ENCODE assay signal across 8 mouse cellular contexts in genomic region chr7:132656548-132656947, GRCm38 (mm10). TPM values are rescaled to one million over a fixed set of nuclear protein-coding genes. Genes with fewer than 3 reads are reported as not detected.
DNase-seq lines count a peak whose midpoint lies in the region; ATAC-seq and TF ChIP-seq lines count a peak whose summit lies in the region.

No protein-coding gene starts in this region.

- H3K4me2 ChIP-seq in embryonic facial prominence, embryonic 15.5 days (replicated peaks): peak overlapping the region; percentile 17; the same call in 1 of the 2 replicates
- no peak overlapping the region for H3K4me2 ChIP-seq in kidney, embryonic 14.5 days (replicated peaks; ENCODE audit: low read depth, low read length)
- H3K4me2 ChIP-seq in limb, embryonic 15.5 days: peak overlapping the region; percentile 8; the same call in 1 of the 2 replicates
- no peak overlapping the region for H3K4me2 ChIP-seq in midbrain, postnatal 0 days (ENCODE audit: low read depth, low read length, poor library complexity, severe bottlenecking)

- TF ChIP-seq POLR2A in bone marrow macrophage, adult 2 months (IDR thresholded peaks at IDR 0.05; ENCODE audit: borderline replicate concordance, low read depth, low read length): no peak

- peak; percentile 96 to 97 for DNase-seq in B cell, adult 2 months
- DNase-seq in heart, embryonic 10.5 days (ENCODE audit: low spot score): peak; percentile 82
- peak; percentile 89 for DNase-seq in midbrain, postnatal 0 days (ENCODE audit: low spot score)
- peak; percentile 85 to 95 for DNase-seq in spleen, postnatal 10 days (ENCODE audit: low spot score in 2 of 2)

- H3K36me3 ChIP-seq in embryonic facial prominence, embryonic 15.5 days: no peaks in the 10 kb centered on the region
- H3K36me3 ChIP-seq in heart, embryonic 10.5 days: no peaks in the 10 kb centered on the region
- no peaks in the 10 kb centered on the region for H3K36me3 ChIP-seq in kidney, embryonic 14.5 days (ENCODE audit: control insufficient read depth, insufficient read depth, low read length)
- H3K36me3 ChIP-seq in limb, embryonic 15.5 days: no peaks in the 10 kb centered on the region
- H3K36me3 ChIP-seq in midbrain, postnatal 0 days (ENCODE audit: insufficient read depth, low read length): no peaks in the 10 kb centered on the region

- peak overlapping the region; percentile 81 for H3K27ac ChIP-seq in bone marrow macrophage, adult 2 months (ENCODE audit: insufficient read depth, low read depth, low read length)
- peak overlapping the region; percentile 67 for H3K27ac ChIP-seq in embryonic facial prominence, embryonic 15.5 days (replicated peaks)
- H3K27ac ChIP-seq in heart, embryonic 10.5 days: peak overlapping the region; percentile 82
- no peak overlapping the region; the same call in 1 of the 2 replicates for H3K27ac ChIP-seq in kidney, embryonic 14.5 days (ENCODE audit: low read depth, low read length)
- peak overlapping the region; percentile 71 for H3K27ac ChIP-seq in limb, embryonic 15.5 days
- no peak overlapping the region for H3K27ac ChIP-seq in midbrain, postnatal 0 days (ENCODE audit: low read depth, low read length)

- WGBS in embryonic facial prominence, embryonic 15.5 days: 0% methylated on average over 3 of the region's 3 CpGs
- WGBS in heart, embryonic 10.5 days: 15% methylated on average over 3 of the region's 3 CpGs
- 7% methylated on average over 3 of the region's 3 CpGs for WGBS in kidney, embryonic 14.5 days
- 1% methylated on average over 3 of the region's 3 CpGs for WGBS in limb, embryonic 15.5 days
- WGBS in midbrain, postnatal 0 days: 9% methylated on average over 3 of the region's 3 CpGs

- no peaks in the 10 kb centered on the region for H3K27me3 ChIP-seq in embryonic facial prominence, embryonic 15.5 days
- H3K27me3 ChIP-seq in heart, embryonic 10.5 days (ENCODE audit: insufficient read depth, poor library complexity, severe bottlenecking): no peaks in the 10 kb centered on the region
- H3K27me3 ChIP-seq in kidney, embryonic 14.5 days (ENCODE audit: control insufficient read depth, insufficient read depth, low read length): no peaks in the 10 kb centered on the region
- H3K27me3 ChIP-seq in limb, embryonic 15.5 days: no peaks in the 10 kb centered on the region
- H3K27me3 ChIP-seq in midbrain, postnatal 0 days (ENCODE audit: insufficient read depth, low read length): no peaks in the 10 kb centered on the region

- peak; percentile 92 for TF ChIP-seq CTCF in bone marrow macrophage, adult 2 months (IDR thresholded peaks at IDR 0.05; ENCODE audit: low read depth, low read length)
- peak; percentile 82 for TF ChIP-seq CTCF in midbrain, postnatal 0 days (IDR thresholded peaks at IDR 0.05)

- ATAC-seq in embryonic facial prominence, embryonic 15.5 days (ENCODE audit: insufficient number of reproducible peaks, low FRiP score, low TSS enrichment, low read depth): peak; percentile 45; the same call in 1 of the 2 replicates
- ATAC-seq in kidney, embryonic 14.5 days (ENCODE audit: low FRiP score, low TSS enrichment): peak; percentile 34; the same call in 1 of the 2 replicates
- no peak for ATAC-seq in limb, embryonic 15.5 days (ENCODE audit: insufficient number of reproducible peaks, low FRiP score, low TSS enrichment, low read depth)
- ATAC-seq in midbrain, postnatal 0 days (ENCODE audit: low FRiP score): peak; percentile 45

- H3K4me3 ChIP-seq in bone marrow macrophage, adult 2 months (ENCODE audit: insufficient read depth, low read length): no peak overlapping the region
- no peak overlapping the region for H3K4me3 ChIP-seq in embryonic facial prominence, embryonic 15.5 days (replicated peaks)
- H3K4me3 ChIP-seq in heart, embryonic 10.5 days: peak overlapping the region; percentile 8; the same call in 1 of the 2 replicates
- H3K4me3 ChIP-seq in kidney, embryonic 14.5 days (ENCODE audit: low read length): no peak overlapping the region
- no peak overlapping the region for H3K4me3 ChIP-seq in limb, embryonic 15.5 days
- no peak overlapping the region for H3K4me3 ChIP-seq in midbrain, postnatal 0 days (ENCODE audit: low read depth, low read length)

- no peaks in the 10 kb centered on the region for H3K9me3 ChIP-seq in embryonic facial prominence, embryonic 15.5 days (replicated peaks)
- no peaks in the 10 kb centered on the region for H3K9me3 ChIP-seq in heart, embryonic 10.5 days
- H3K9me3 ChIP-seq in kidney, embryonic 14.5 days (ENCODE audit: control insufficient read depth, low read length): no peaks in the 10 kb centered on the region
- no peaks in the 10 kb centered on the region for H3K9me3 ChIP-seq in limb, embryonic 15.5 days
- no peaks in the 10 kb centered on the region for H3K9me3 ChIP-seq in midbrain, postnatal 0 days (ENCODE audit: low read length)

- H3K4me1 ChIP-seq in bone marrow macrophage, adult 2 months (ENCODE audit: control insufficient read depth, insufficient read depth, low read length): peaks cover 58% of the 10 kb centered on the region
- H3K4me1 ChIP-seq in embryonic facial prominence, embryonic 15.5 days: peaks cover 52% of the 10 kb centered on the region
- H3K4me1 ChIP-seq in heart, embryonic 10.5 days: peaks cover 68% of the 10 kb centered on the region
- peaks cover 36% of the 10 kb centered on the region for H3K4me1 ChIP-seq in kidney, embryonic 14.5 days (ENCODE audit: control insufficient read depth, insufficient read depth, low read length)
- peaks cover 47% of the 10 kb centered on the region for H3K4me1 ChIP-seq in limb, embryonic 15.5 days
- H3K4me1 ChIP-seq in midbrain, postnatal 0 days (ENCODE audit: insufficient read depth, low read length): 0 out of 2 replicates have a peak, but pooled peaks cover 5% of the 10 kb centered on the region

- H3K9ac ChIP-seq in embryonic facial prominence, embryonic 15.5 days: no peak overlapping the region
- H3K9ac ChIP-seq in kidney, embryonic 14.5 days (ENCODE audit: low read depth, low read length): no peak overlapping the region
- H3K9ac ChIP-seq in limb, embryonic 15.5 days: no peak overlapping the region
- H3K9ac ChIP-seq in midbrain, postnatal 0 days (replicated peaks; ENCODE audit: low read length, poor library complexity, severe bottlenecking): peak overlapping the region; percentile 19; the same call in 1 of the 2 replicates

RNA-seq across cellular contexts. Expression of gene Lhpp, which starts 46.1 kb away (rescaled TPM):
- polyA plus RNA-seq in bone marrow macrophage, adult 2 months (2012; ENCODE audit: insufficient read depth, insufficient read length, missing spikeins): 14.3 and 14.8 TPM in 2 replicates
- 14.4 and 17.4 TPM in 2 replicates for polyA plus RNA-seq in embryonic facial prominence, embryonic 15.5 days (2015; fragmentation: Nextera tagmentation; extraction: Ambion mirVana)
- 17.4 and 19.3 TPM in 2 replicates for polyA plus RNA-seq in heart, embryonic 10.5 days (2016; fragmentation: Nextera tagmentation; extraction: Ambion mirVana)
- 24.5 and 27.1 TPM in 2 replicates for polyA plus RNA-seq in kidney, embryonic 14.5 days (2014; fragmentation: Nextera tagmentation; extraction: Ambion mirVana)
- 16.8 and 17.1 TPM in 2 replicates for polyA plus RNA-seq in limb, embryonic 15.5 days (2015; fragmentation: Nextera tagmentation; extraction: Ambion mirVana)
- total RNA-seq in midbrain, postnatal 0 days (2014; rRNA removed): 36.2 and 49.8 TPM in 2 replicates
- polyA plus RNA-seq in midbrain, postnatal 0 days (2015; fragmentation: Nextera tagmentation; extraction: Ambion mirVana): 59.2 and 65.1 TPM in 2 replicates

RNA-seq across cellular contexts. Expression of gene Nkx1-2, which starts 57.1 kb away (rescaled TPM):
- not detected in 2 replicates for polyA plus RNA-seq in bone marrow macrophage, adult 2 months (2012; ENCODE audit: insufficient read depth, insufficient read length, missing spikeins)
- polyA plus RNA-seq in embryonic facial prominence, embryonic 15.5 days (2015; fragmentation: Nextera tagmentation; extraction: Ambion mirVana): 0.05 TPM in 1 of 2 replicates, not detected in the other
- not detected in 2 replicates for polyA plus RNA-seq in heart, embryonic 10.5 days (2016; fragmentation: Nextera tagmentation; extraction: Ambion mirVana)
- polyA plus RNA-seq in kidney, embryonic 14.5 days (2014; fragmentation: Nextera tagmentation; extraction: Ambion mirVana): not detected in 2 replicates
- polyA plus RNA-seq in limb, embryonic 15.5 days (2015; fragmentation: Nextera tagmentation; extraction: Ambion mirVana): 0.06 and 0.10 TPM in 2 replicates
- total RNA-seq in midbrain, postnatal 0 days (2014; rRNA removed): 0.60 and 0.80 TPM in 2 replicates
- 0.10 and 0.37 TPM in 2 replicates for polyA plus RNA-seq in midbrain, postnatal 0 days (2015; fragmentation: Nextera tagmentation; extraction: Ambion mirVana)

Comparison
In these comparisons a context has a peak if more than half of its experiments do, and no peak if none do; other contexts are left out.
1. H3K27ac ChIP-seq: peak in bone marrow macrophage, adult 2 months (single experiment), embryonic facial prominence, embryonic 15.5 days (single experiment), heart, embryonic 10.5 days (single experiment) and limb, embryonic 15.5 days (single experiment); none in kidney, embryonic 14.5 days (single experiment) and midbrain, postnatal 0 days (single experiment).
2. H3K4me2 ChIP-seq: peak in embryonic facial prominence, embryonic 15.5 days (single experiment) and limb, embryonic 15.5 days (single experiment); none in kidney, embryonic 14.5 days (single experiment) and midbrain, postnatal 0 days (single experiment).
3. Peak in every context shown above with its lines, with median percentiles within 50 percentile points of each other: DNase-seq.